Mouse (Mus musculus) adrenal gland, postnatal 10 days (tissue): ENCODE measurements around the gene Dennd5b. TPM values are rescaled to one million over a fixed set of nuclear protein-coding genes. Genes with fewer than 3 reads are reported as not detected.
A peak's percentile ranks its signal among the peaks of the same experiment; 100 is the strongest.
"Not testable (repeated sequence)": the region's sequence is repeated elsewhere in the genome, so short reads cannot be mapped to it uniquely, and the experiment has no call there.

ENCODE experiments used
- DNase-seq: peaks from one replicate; pipeline ENCODE4 v3.0.0; 2021; ENCODE audit warnings: mixed read lengths
- total RNA-seq, 2 experiments: library from RNA; stranded (reverse); gene quantifications; 2 replicates each; pipeline ENCODE4 v1.2.3; 2021

Dennd5b gene
- total RNA-seq, 2 experiments from 2014 or later, result 19.0 to 19.1 TPM

GRCm38 (mm10) chr6:148946881-148947405 is 154.5 kb downstream of the Dennd5b start:
- DNase-seq, result no peak

- peak; percentile 98 for DNase-seq
These were observed 155.1 kb downstream of the Dennd5b start, which contains the start of gene Sinhcaf for GRCm38 (mm10) chr6:148946409-148946742. TSS of gene Sinhcaf (minus strand) at chr6:148946467.

- peak; percentile 66 for DNase-seq
These were observed 155.7 kb downstream of the Dennd5b start for GRCm38 (mm10) chr6:148945509-148946408.

GRCm38 (mm10) chr6:148944767-148945508 is 156.5 kb downstream of the Dennd5b start:
- peak; percentile 80 for DNase-seq

GRCm38 (mm10) chr6:148944344-148944766 is 157.1 kb downstream of the Dennd5b start:
- DNase-seq, result no peak

GRCm38 (mm10) chr6:148943695-148944094 is 157.8 kb downstream of the Dennd5b start:
- DNase-seq, result no peak

- no peak for DNase-seq
These were observed 159.1 kb downstream of the Dennd5b start for GRCm38 (mm10) chr6:148942406-148942805.

- no peak for DNase-seq
These were observed 159.6 kb downstream of the Dennd5b start for GRCm38 (mm10) chr6:148941880-148942279.

- not testable (repeated sequence) for DNase-seq
These were observed 161.1 kb downstream of the Dennd5b start for GRCm38 (mm10) chr6:148940383-148940782.

Other genes starting within 250 kb of the Dennd5b start
- gene Caprin2, start 205.4 kb downstream of the Dennd5b start, total RNA-seq, result 10 to 100 TPM; 10.2 to 18.2 TPM
- 10 to 100 TPM; 28.1 to 29.4 TPM for gene Sinhcaf, start 155.2 kb downstream of the Dennd5b start, total RNA-seq
- not detected for gene Gm10203, start 28.5 kb upstream of the Dennd5b start, total RNA-seq
- 10 to 100 TPM; 23.6 to 43.5 TPM for gene Etfbkmt, start 38.2 kb upstream of the Dennd5b start, total RNA-seq
- gene Amn1, start 87.0 kb upstream of the Dennd5b start, total RNA-seq, result 10 to 100 TPM; 25.0 to 26.0 TPM
- gene Resf1, start 207.7 kb upstream of the Dennd5b start, total RNA-seq, result 10 to 100 TPM; 34.2 to 46.3 TPM